Mouse (Mus musculus): ENCODE results near the gene Slc35f1. TPM values are rescaled to one million over a fixed set of nuclear protein-coding genes. Genes with fewer than 3 reads are reported as not detected.
A peak's percentile ranks its signal among the peaks of the same experiment; 100 is the strongest.

Gene Slc35f1
- total RNA-seq (2021), result 100 to 1,000 TPM; 107 to 115 TPM

GRCm38 (mm10) chr10:52690334-52690991, at the start of gene Slc35f1:
Gene Slc35f1 (plus strand): TSS chr10:52690533.
- intact Hi-C loops (cut with DNase I), result loop anchor here (5.0 to 10.0 kb wide), 2 partner anchors 276 to 652 kb away; partner anchors contain the start of gene Nus1
- DNase-seq, result peak; percentile 93

- no peak for DNase-seq
- intact Hi-C loops (cut with DNase I), result no loop called here
Measured at GRCm38 (mm10) chr10:52671234-52671633, 19.1 kb upstream of the Slc35f1 start.

GRCm38 (mm10) chr10:52690992-52691731, 829 bp downstream of the Slc35f1 start:
- DNase-seq, result peak; percentile 46
- intact Hi-C loops (cut with DNase I), result loop anchor here (5.0 to 10.0 kb wide), 2 partner anchors 276 to 651 kb away; partner anchors contain the start of gene Nus1

- DNase-seq, result no peak
- intact Hi-C loops (cut with DNase I), result no loop called here
Measured at GRCm38 (mm10) chr10:52703688-52704087, 13.4 kb downstream of the Slc35f1 start.

- intact Hi-C loops (cut with DNase I), result no loop called here
- peak; percentile 47 for DNase-seq
Measured at GRCm38 (mm10) chr10:52704101-52705051, 14.0 kb downstream of the Slc35f1 start.

- DNase-seq, result no peak
- intact Hi-C loops (cut with DNase I), result no loop called here
Measured at GRCm38 (mm10) chr10:52709482-52709881, 19.1 kb downstream of the Slc35f1 start.

- intact Hi-C loops (cut with DNase I), result no loop called here
- DNase-seq, result no peak
Measured at GRCm38 (mm10) chr10:52712166-52712565, 21.8 kb downstream of the Slc35f1 start.

- DNase-seq, result no peak
- intact Hi-C loops (cut with DNase I), result no loop called here
Measured at GRCm38 (mm10) chr10:52714557-52714956, 24.2 kb downstream of the Slc35f1 start.

- intact Hi-C loops (cut with DNase I), result no loop called here
- DNase-seq, result no peak
Measured at GRCm38 (mm10) chr10:52715146-52715545, 24.8 kb downstream of the Slc35f1 start.

- intact Hi-C loops (cut with DNase I), result no loop called here
Measured at GRCm38 (mm10) chr10:52718199-52718917, 28.0 kb downstream of the Slc35f1 start.

GRCm38 (mm10) chr10:52726674-52727073, 36.3 kb downstream of the Slc35f1 start:
- DNase-seq, result no peak
- intact Hi-C loops (cut with DNase I), result no loop called here

More at GRCm38 (mm10) chr10:52718199-52718917, 28.0 kb downstream of the Slc35f1 start:
- no peak for DNase-seq

GRCm38 (mm10) chr10:52742671-52743379, 52.5 kb downstream of the Slc35f1 start:
- intact Hi-C loops (cut with DNase I), result no loop called here
- DNase-seq, result peak; percentile 89

GRCm38 (mm10) chr10:52743831-52744230, 53.5 kb downstream of the Slc35f1 start:
- intact Hi-C loops (cut with DNase I), result no loop called here
- no peak for DNase-seq

GRCm38 (mm10) chr10:52748028-52748597, 57.8 kb downstream of the Slc35f1 start:
- DNase-seq, result no peak

GRCm38 (mm10) chr10:52755949-52756679, 65.8 kb downstream of the Slc35f1 start:
- intact Hi-C loops (cut with DNase I), result no loop called here
- DNase-seq, result no peak

More at GRCm38 (mm10) chr10:52748028-52748597, 57.8 kb downstream of the Slc35f1 start:
- intact Hi-C loops (cut with DNase I), result no loop called here

- intact Hi-C loops (cut with DNase I), result no loop called here
- no peak for DNase-seq
Measured at GRCm38 (mm10) chr10:52757496-52758260, 67.3 kb downstream of the Slc35f1 start.

GRCm38 (mm10) chr10:52758589-52758988, 68.3 kb downstream of the Slc35f1 start:
- intact Hi-C loops (cut with DNase I), result no loop called here
- no peak for DNase-seq

- intact Hi-C loops (cut with DNase I), result no loop called here
- no peak for DNase-seq
Measured at GRCm38 (mm10) chr10:52760527-52760926, 70.2 kb downstream of the Slc35f1 start.

Data from left cerebral cortex, postnatal 4 days (tissue).